Comparison of ENCODE assay signal across 8 mouse cellular contexts in the genomic region with DNA sequence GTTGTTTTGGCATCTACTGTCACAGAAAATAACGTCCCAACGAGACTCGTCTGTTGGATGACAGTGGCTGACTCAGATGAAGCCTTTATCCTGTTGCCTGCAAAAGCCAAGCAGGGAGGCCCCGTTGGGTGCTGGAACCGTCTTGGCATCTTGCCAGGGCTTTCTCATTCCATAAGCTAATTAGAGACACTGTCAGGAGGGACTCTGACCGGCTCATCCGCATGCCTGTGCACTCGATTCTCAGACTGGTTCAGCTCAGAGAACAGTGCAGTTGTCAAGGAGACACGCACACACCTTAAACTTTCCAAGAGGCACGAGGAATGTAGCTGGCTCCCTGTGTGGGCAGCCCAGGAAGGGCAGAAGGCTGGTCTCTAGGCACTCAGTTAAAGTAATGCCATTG.
DNase-seq lines count a peak whose midpoint lies in the region; ATAC-seq and TF ChIP-seq lines count a peak whose summit lies in the region.

No protein-coding gene starts in this region.

- H3K4me2 ChIP-seq in heart, embryonic 16.5 days (ENCODE audit: low read depth, low read length): no peak overlapping the region
- no peak overlapping the region; the same call in 1 of the 2 replicates for H3K4me2 ChIP-seq in intestine, embryonic 14.5 days (ENCODE audit: low read length)
- H3K4me2 ChIP-seq in limb, embryonic 13.5 days (replicated peaks): no peak overlapping the region

- intact Hi-C loops in heart, postnatal 25 days (cut with DNase I): no loop called here

- DNase-seq in heart, postnatal 25 days (ENCODE audit: low spot score): no peak
- peak; percentile 87 for DNase-seq in brain, embryonic 14.5 days (ENCODE audit: low read depth)
- peak; percentile 75 for DNase-seq in intestine, embryonic 14.5 days (ENCODE audit: low spot score)
- DNase-seq in gastrocnemius, postnatal 10 days: no peak
- no peak for DNase-seq in adipocyte (ENCODE audit: low spot score)
- DNase-seq in spleen, postnatal 14 days (ENCODE audit: low spot score in 2 of 2): no peak

- ATAC-seq in heart, embryonic 16.5 days (replicated peaks; ENCODE audit: extremely low read depth, insufficient read depth, low FRiP score): peak; percentile 47
- peak; percentile 55 for ATAC-seq in intestine, embryonic 14.5 days (replicated peaks; ENCODE audit: low FRiP score, low TSS enrichment, low read depth)
- peak; percentile 45; the same call in 1 of the 2 replicates for ATAC-seq in limb, embryonic 13.5 days (ENCODE audit: low FRiP score, low read depth)

- H3K27me3 ChIP-seq in heart, embryonic 16.5 days (ENCODE audit: control insufficient read depth, insufficient read depth, low read length): no peaks in the 10 kb centered on the region
- no peaks in the 10 kb centered on the region for H3K27me3 ChIP-seq in intestine, embryonic 14.5 days (replicated peaks; ENCODE audit: control insufficient read depth, insufficient read depth, low read length)
- H3K27me3 ChIP-seq in limb, embryonic 13.5 days: no peaks in the 10 kb centered on the region

- WGBS in heart, embryonic 16.5 days: 13% methylated on average over 10 of the region's 10 CpGs
- WGBS in intestine, embryonic 14.5 days: 12% methylated on average over 10 of the region's 10 CpGs
- 52% methylated on average over 10 of the region's 10 CpGs for WGBS in limb, embryonic 13.5 days

- H3K4me1 ChIP-seq in heart, embryonic 16.5 days (ENCODE audit: control insufficient read depth, insufficient read depth, low read length): peaks cover 16% of the 10 kb centered on the region
- peaks cover 41% of the 10 kb centered on the region for H3K4me1 ChIP-seq in intestine, embryonic 14.5 days (replicated peaks; ENCODE audit: control insufficient read depth, insufficient read depth, low read length)
- peaks cover 48% of the 10 kb centered on the region for H3K4me1 ChIP-seq in limb, embryonic 13.5 days

- H3K4me3 ChIP-seq in heart, embryonic 16.5 days (ENCODE audit: low read length): no peak overlapping the region
- H3K4me3 ChIP-seq in intestine, embryonic 14.5 days (ENCODE audit: low read depth, low read length): no peak overlapping the region
- H3K4me3 ChIP-seq in limb, embryonic 13.5 days: no peak overlapping the region

- peak overlapping the region; percentile 40 for H3K27ac ChIP-seq in heart, embryonic 16.5 days (ENCODE audit: low read length)
- H3K27ac ChIP-seq in intestine, embryonic 14.5 days (ENCODE audit: low read depth): peak overlapping the region; percentile 91
- peak overlapping the region; percentile 73 for H3K27ac ChIP-seq in limb, embryonic 13.5 days

- no peak overlapping the region for H3K9ac ChIP-seq in heart, embryonic 16.5 days (ENCODE audit: low read length)
- H3K9ac ChIP-seq in intestine, embryonic 14.5 days (ENCODE audit: low read length): no peak overlapping the region
- 0 out of 2 replicates have a peak overlapping the region, but pooled peaks have one; percentile 31 for H3K9ac ChIP-seq in limb, embryonic 13.5 days

- H3K9me3 ChIP-seq in heart, embryonic 16.5 days (replicated peaks; ENCODE audit: control insufficient read depth, low read length): no peaks in the 10 kb centered on the region
- H3K9me3 ChIP-seq in intestine, embryonic 14.5 days (ENCODE audit: control insufficient read depth, low read length): no peaks in the 10 kb centered on the region
- H3K9me3 ChIP-seq in limb, embryonic 13.5 days: no peaks in the 10 kb centered on the region

- no peak for TF ChIP-seq POLR2A in brain, embryonic 14.5 days (IDR thresholded peaks at IDR 0.05; ENCODE audit: borderline replicate concordance, extremely low read depth, insufficient read depth, insufficient read length, poor library complexity, severe bottlenecking)

- H3K36me3 ChIP-seq in heart, embryonic 16.5 days (ENCODE audit: control insufficient read depth, insufficient read depth): no peaks in the 10 kb centered on the region
- H3K36me3 ChIP-seq in intestine, embryonic 14.5 days (ENCODE audit: control insufficient read depth, insufficient read depth, low read length): no peaks in the 10 kb centered on the region
- H3K36me3 ChIP-seq in limb, embryonic 13.5 days: no peaks in the 10 kb centered on the region

- TF ChIP-seq CTCF in brain, embryonic 14.5 days (IDR thresholded peaks at IDR 0.05; ENCODE audit: borderline replicate concordance, extremely low read depth, insufficient read depth, insufficient read length): no peak

Comparison
In these comparisons a context has a peak if more than half of its experiments do, and no peak if none do; other contexts are left out.
1. H3K27ac ChIP-seq: peak in every context shown above with its lines; median percentile 91 in intestine, embryonic 14.5 days; 73 in limb, embryonic 13.5 days; 40 in heart, embryonic 16.5 days.
2. DNase-seq: peak in brain, embryonic 14.5 days (single experiment) and intestine, embryonic 14.5 days (single experiment); none in heart, postnatal 25 days (single experiment), gastrocnemius, postnatal 10 days (single experiment), adipocyte (single experiment) and spleen, postnatal 14 days (0 of 2).
3. Peak in every context shown above with its lines, with median percentiles within 50 percentile points of each other: ATAC-seq.